Mouse (Mus musculus) hindbrain, embryonic 14.5 days (tissue): ENCODE data around the gene Fgfr1op2. TPM values are rescaled to one million over a fixed set of nuclear protein-coding genes. Genes with fewer than 3 reads are reported as not detected.
A peak's percentile ranks its signal among the peaks of the same experiment; 100 is the strongest.

Experiments
- ATAC-seq: fragments of 200-750 bp; cut with Nextera tagmentation; 2 replicates; pipeline ENCODE4 v1.8.0; 2017; ENCODE audit warnings: moderate number of reproducible peaks, mild to moderate bottlenecking, moderate TSS enrichment, moderate library complexity; ENCODE audit not compliant: low FRiP score
- DNase-seq: peaks from one replicate; pipeline ENCODE4 v3.0.0-alpha.2; 2015; ENCODE audit warnings: low spot score
- H3K27ac ChIP-seq: fragments of 300-500 bp; sonication (generic); 2 replicates; pipeline ENCODE4 v1.5.1; 2014; ENCODE audit warnings: mild to moderate bottlenecking, moderate library complexity
- H3K27me3 ChIP-seq: fragments of 300-500 bp; sonication (generic); 2 replicates; pipeline ENCODE4 v1.6.1; 2014; ENCODE audit warnings: mild to moderate bottlenecking, low read length, mixed read lengths; ENCODE audit not compliant: control insufficient read depth, insufficient read depth
- H3K36me3 ChIP-seq: fragments of 300-500 bp; sonication (generic); replicated peaks from 2 replicates; pipeline ENCODE4 v1.6.1; 2014; ENCODE audit not compliant: control insufficient read depth, insufficient read depth
- H3K4me1 ChIP-seq: fragments of 300-500 bp; sonication (generic); replicated peaks from 2 replicates; pipeline ENCODE4 v1.6.1; 2014; ENCODE audit warnings: antibody characterized with exemption, low read length, mixed read lengths; ENCODE audit not compliant: control insufficient read depth, insufficient read depth
- H3K4me2 ChIP-seq: fragments of 300-500 bp; sonication (generic); replicated peaks from 2 replicates; pipeline ENCODE4 v1.6.1; 2014; ENCODE audit warnings: mild to moderate bottlenecking, moderate library complexity
- H3K4me3 ChIP-seq: fragments of 300-500 bp; sonication (generic); replicated peaks from 2 replicates; pipeline ENCODE4 v1.5.1; 2014; ENCODE audit warnings: mild to moderate bottlenecking, low read length
- H3K9ac ChIP-seq: fragments of 300-500 bp; sonication (generic); 2 replicates; pipeline ENCODE4 v1.6.1; 2014
- H3K9me3 ChIP-seq: fragments of 300-500 bp; sonication (generic); 2 replicates; pipeline ENCODE4 v1.6.1; 2016; ENCODE audit warnings: low read length; ENCODE audit not compliant: control insufficient read depth
- whole genome bisulfite sequencing: fragments of 180-500 bp; shearing (Covaris S2); extraction: QIAGEN DNeasy Blood & Tissue Kit; methylation state at CpG from one replicate; pipeline ENCODE4 v1.1.7; 2014; 5-methylcytosine and 5-hydroxymethylcytosine counted together
- polyA plus RNA-seq: library from polyadenylated mRNA; unstranded; fragments of >200 nt; fragmentation: Nextera tagmentation; extraction: Ambion mirVana; gene quantifications from 2 replicates; pipeline ENCODE4 v1.2.1, GENCODE M21; 2014

The Fgfr1op2 gene
- polyA plus RNA-seq, 1 experiment from 2014 or later = 43.4 TPM

DNA sequence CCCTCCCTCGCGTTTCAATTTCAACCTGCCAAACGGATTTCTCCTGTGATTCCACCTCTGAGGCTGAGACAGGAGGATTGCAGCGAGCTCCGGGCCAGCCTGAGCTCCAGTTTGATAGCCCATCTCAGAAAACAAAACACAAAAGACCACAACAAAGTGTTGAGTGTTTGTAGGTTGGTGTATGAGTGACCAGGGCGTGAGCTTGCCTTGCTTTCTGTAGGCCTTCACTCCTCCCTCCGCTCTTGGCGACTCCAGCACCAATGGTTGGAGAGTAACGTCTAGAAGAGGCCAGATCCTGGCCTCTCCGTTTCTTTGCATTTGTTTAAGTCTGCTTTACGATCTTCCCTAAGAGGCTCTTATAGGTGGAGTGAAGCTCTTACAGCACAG lies 66.2 kb downstream of the Fgfr1op2 start:
- Histone ChIP-seq H3K4me1 (peaks cover 9% of the 10 kb centered on the region), H3K9me3 (no peaks in the 10 kb centered on the region), H3K4me2 (peak overlapping the region; percentile 76), H3K36me3 (no peaks in the 10 kb centered on the region), H3K9ac (peak overlapping the region; percentile 63), H3K4me3 (peak overlapping the region; percentile 60), H3K27me3 (no peaks in the 10 kb centered on the region), H3K27ac (no peak overlapping the region)
- DNase-seq = no peak
- WGBS = 41% methylated on average over 11 of the region's 11 CpGs
- ATAC-seq = no peak

Other genes starting within 250 kb of the Fgfr1op2 start
- gene Itpr2, start 75.0 kb upstream of the Fgfr1op2 start, polyA plus RNA-seq = 6.2 and 6.8 TPM in 2 replicates
- gene Ints13, start 632 bp downstream of the Fgfr1op2 start, polyA plus RNA-seq = 43.5 and 44.8 TPM in 2 replicates
- gene Med21, start 65.3 kb downstream of the Fgfr1op2 start, polyA plus RNA-seq = 108 and 112 TPM in 2 replicates
- gene Tm7sf3, start 65.6 kb downstream of the Fgfr1op2 start, polyA plus RNA-seq = 32.9 and 33.4 TPM in 2 replicates
- gene Stk38l, start 147.8 kb downstream of the Fgfr1op2 start, polyA plus RNA-seq = 15.6 and 15.9 TPM in 2 replicates
- gene Arntl2, start 218.9 kb downstream of the Fgfr1op2 start, polyA plus RNA-seq = 2.5 TPM in 2 replicates